Mouse (Mus musculus) large intestine, adult 2 months (tissue): Measurements from ENCODE around the gene Zbtb48. TPM values are rescaled to one million over a fixed set of nuclear protein-coding genes. Genes with fewer than 3 reads are reported as not detected.
A peak's percentile ranks its signal among the peaks of the same experiment; 100 is the strongest.

Experiments
- DNase-seq: peaks from one replicate; pipeline ENCODE4 v3.0.0-alpha.2; 2012; ENCODE audit warnings: low read depth, low spot score
- WGBS: fragments of 180-500 bp; shearing (Covaris S2); methylation state at CpG from one replicate; pipeline ENCODE4 v1.1.7; 2018; 5-methylcytosine and 5-hydroxymethylcytosine counted together
- polyA plus RNA-seq: library from polyadenylated mRNA; depleted of rRNA; stranded (reverse); fragments of >200 nt; gene quantifications from 2 replicates; pipeline ENCODE4 v1.2.3, GENCODE M21; 2012; rRNA removed

Gene Zbtb48
- 12.0 and 15.4 TPM in 2 replicates for polyA plus RNA-seq

GRCm38 (mm10) chr4:152027524-152027923, at the start of gene Zbtb48:
Gene Zbtb48, minus strand, starts transcription at chr4:152027671.
- WGBS = under 1% methylated on average over 35 of the region's 35 CpGs
- DNase-seq = peak; percentile 98

GRCm38 (mm10) chr4:152077191-152077590, 49.7 kb upstream of the Zbtb48 start:
- no peak for DNase-seq
- 88% methylated on average over 9 of the region's 9 CpGs for WGBS

GRCm38 (mm10) chr4:152074548-152074947, 47.1 kb upstream of the Zbtb48 start:
- 86% methylated on average over 9 of the region's 9 CpGs for WGBS
- DNase-seq = no peak

DNA sequence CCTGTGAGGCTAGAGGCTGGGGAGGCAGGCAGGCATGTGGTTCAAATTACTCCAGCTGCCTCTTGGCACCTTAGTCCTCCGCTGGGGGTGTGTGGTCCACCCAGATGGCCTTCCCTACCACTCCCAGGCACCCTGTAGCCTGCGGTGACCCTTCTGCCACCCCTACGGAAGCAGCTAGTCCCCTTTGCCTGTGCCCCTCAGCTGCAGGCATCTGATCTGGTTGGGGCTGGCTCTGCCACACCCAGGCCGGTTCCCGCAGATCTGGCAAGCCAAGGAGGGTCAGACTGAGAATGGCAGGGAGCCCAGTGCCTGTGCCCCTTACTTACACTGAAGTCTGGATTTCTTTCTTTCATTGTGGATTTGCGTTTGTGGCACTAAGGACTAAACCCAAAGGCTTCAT, 46.2 kb upstream of the Zbtb48 start:
- DNase-seq = no peak

DNA sequence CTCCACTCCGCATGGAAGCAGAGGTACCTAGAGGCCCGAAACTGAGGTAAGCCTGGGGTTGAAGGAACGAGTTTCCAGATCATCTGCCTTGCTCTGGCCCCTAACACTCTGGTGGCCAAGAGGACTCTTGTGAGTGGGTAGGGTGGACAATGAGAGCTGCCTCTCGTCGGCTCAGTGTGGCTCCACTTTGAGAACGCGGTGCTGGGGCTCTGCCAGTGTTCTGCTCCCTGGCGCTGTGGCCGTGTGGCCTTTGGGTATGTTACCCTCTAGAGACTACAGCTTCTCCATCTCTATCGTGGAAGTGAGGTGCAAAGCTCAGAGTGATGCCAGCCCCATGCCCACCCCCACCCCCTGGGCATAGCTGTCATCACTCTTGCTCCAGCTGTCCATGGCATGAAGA, 45.2 kb upstream of the Zbtb48 start:
- no peak for DNase-seq
- WGBS = 55% methylated on average over 10 of the region's 10 CpGs

More for the DNA sequence above, 46.2 kb upstream of the Zbtb48 start:
- 71% methylated on average over 6 of the region's 6 CpGs for WGBS

DNA sequence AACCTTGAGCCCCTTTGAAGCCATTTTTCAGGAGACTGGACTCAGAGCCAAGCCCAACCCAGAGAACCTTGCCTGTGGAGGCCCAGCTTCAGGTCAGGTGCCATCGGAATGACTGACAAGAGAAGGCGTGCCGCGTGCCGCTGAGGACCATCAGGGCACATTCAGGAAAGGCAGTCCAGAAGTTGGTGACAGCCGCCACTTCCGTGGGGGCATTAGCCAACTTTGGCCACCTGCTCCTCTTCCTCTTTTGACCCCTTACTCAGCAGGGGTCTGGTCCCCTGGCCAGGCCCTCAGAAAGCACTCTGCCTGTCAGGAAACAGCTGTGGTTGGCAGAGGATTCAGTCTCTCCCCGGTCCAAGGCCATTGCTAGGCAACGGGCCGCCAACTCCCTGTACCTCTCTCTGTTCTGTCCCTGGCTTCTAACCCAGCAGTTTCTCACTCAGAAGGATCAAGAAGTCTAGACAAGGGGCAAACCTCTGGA, 44.7 kb upstream of the Zbtb48 start, which contains the start of gene Plekhg5:
TSS of gene Plekhg5 (plus strand) at position 378 of the 481 bp plus-strand sequence.
- no peak for DNase-seq
- 38% methylated on average over 10 of the region's 10 CpGs for WGBS

DNA sequence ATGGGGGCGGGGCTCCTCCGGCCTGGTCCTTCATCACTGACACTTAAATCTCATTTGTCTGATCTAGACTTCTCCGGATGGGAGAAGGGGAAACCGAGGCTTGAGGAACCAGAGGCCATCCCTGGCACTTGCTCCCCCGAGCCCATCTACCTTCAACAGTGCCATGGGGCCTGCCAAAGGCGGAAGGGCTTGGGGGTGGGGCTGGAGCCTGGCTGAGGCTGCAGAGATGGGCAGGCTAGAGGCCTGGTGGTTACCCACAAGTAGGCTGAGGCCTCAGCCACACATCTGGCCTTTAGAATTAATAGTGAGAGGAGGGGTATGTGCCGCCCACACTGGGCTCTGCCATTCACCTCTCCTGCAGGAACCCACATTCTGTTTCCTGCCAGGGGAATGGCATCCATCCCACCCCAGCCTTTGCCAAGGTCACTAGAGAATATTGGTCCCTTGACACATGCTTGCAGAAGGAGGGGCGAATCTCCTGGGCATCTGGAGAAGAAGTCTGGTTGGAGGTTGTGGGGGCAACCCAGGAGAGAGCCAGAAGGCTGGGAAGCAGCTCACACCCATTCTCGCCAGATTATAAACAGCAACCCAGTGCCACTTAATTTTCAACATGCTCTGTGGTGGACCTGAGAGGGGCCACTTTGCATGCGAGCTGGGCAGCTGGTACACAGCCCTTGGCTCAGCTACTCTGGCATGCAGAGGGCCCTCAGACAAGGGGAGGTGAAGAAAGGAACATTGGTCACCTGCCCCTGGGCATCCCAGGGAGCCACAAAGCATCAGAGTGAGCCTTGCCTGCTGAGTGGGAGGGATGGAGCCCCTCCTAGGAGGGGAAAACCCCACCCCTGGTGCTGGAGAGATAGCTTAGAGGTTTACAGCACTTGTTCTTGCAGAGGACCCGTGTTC, 43.3 kb upstream of the Zbtb48 start:
- WGBS = 75% methylated on average over 11 of the region's 11 CpGs
- no peak for DNase-seq

- no peak for DNase-seq
- WGBS = 86% methylated on average over 3 of the region's 3 CpGs
Observed at GRCm38 (mm10) chr4:152069245-152069644, 41.8 kb upstream of the Zbtb48 start.

DNA sequence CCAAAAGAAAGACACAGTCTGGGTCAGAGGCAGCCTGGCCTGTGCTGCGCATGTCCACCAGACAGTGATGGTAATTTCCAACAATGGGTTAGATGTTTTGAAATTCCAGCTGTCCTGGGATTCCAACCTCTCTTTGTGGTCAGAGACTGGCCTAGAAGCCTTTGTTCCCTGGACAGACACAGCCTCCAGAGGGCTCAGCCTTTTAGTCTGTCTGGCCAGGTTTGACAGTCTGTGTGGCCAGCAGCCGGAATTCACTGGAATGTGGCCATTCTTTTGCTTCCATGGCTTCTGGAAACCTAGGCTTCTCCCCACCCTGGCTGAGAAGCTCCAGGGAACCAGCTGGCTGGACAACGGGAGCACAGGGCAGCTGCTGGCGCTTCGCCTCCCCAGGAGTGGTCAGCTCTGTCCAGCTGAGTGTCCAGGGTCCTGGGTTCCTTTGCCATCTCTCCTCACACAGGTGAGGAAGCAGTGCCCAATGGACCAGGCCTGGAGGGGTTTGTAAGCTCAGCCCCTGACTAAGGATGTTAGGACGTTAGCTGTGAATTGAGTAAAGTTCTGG, 40.8 kb upstream of the Zbtb48 start:
- no peak for DNase-seq
- WGBS = 77% methylated on average over 6 of the region's 6 CpGs

- no peak for DNase-seq
Observed at GRCm38 (mm10) chr4:152067280-152067679, 39.8 kb upstream of the Zbtb48 start.

- 60% methylated on average over 9 of the region's 9 CpGs for WGBS
Observed at GRCm38 (mm10) chr4:152062390-152063110, 35.1 kb upstream of the Zbtb48 start.

DNA sequence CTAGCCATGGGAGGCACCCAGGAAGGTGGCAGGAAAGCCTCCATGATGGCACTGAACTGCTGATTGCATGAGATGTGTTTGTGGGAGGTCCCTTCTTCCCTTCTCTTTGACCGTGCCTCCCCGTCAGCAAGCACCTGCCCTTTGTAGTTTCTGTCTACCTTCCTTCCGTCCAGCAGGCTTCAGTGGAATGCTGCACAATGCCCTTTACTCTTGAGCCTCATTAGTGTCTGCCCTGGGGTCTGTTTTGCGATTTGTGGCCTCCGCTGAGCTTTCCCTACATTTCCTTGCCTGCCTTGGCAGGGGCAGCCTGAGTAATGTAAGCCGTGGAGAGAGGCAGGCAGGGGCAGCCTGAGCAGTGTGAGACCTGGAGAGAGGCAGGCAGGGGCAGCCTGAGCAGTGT, 17.1 kb upstream of the Zbtb48 start:
- 81% methylated on average over 6 of the region's 6 CpGs for WGBS
- DNase-seq = no peak

More at GRCm38 (mm10) chr4:152062390-152063110, 35.1 kb upstream of the Zbtb48 start:
- DNase-seq = no peak

- no peak for DNase-seq
- WGBS = 83% methylated on average over 3 of the region's 3 CpGs
Observed at GRCm38 (mm10) chr4:152043171-152043570, 15.7 kb upstream of the Zbtb48 start.

GRCm38 (mm10) chr4:152041924-152042641, 14.6 kb upstream of the Zbtb48 start:
- WGBS = 94% methylated on average over 22 of the region's 22 CpGs
- no peak for DNase-seq

- no peak for DNase-seq
Observed at GRCm38 (mm10) chr4:152039831-152040310, 12.4 kb upstream of the Zbtb48 start.

GRCm38 (mm10) chr4:152038985-152039830, 11.7 kb upstream of the Zbtb48 start, which contains the start of gene Nol9:
Gene Nol9, plus strand, starts transcription at chr4:152039321.
- DNase-seq = peak; percentile 54
- WGBS = under 1% methylated on average over 86 of the region's 86 CpGs

More at GRCm38 (mm10) chr4:152039831-152040310, 12.4 kb upstream of the Zbtb48 start:
- 1% methylated on average over 25 of the region's 25 CpGs for WGBS

DNA sequence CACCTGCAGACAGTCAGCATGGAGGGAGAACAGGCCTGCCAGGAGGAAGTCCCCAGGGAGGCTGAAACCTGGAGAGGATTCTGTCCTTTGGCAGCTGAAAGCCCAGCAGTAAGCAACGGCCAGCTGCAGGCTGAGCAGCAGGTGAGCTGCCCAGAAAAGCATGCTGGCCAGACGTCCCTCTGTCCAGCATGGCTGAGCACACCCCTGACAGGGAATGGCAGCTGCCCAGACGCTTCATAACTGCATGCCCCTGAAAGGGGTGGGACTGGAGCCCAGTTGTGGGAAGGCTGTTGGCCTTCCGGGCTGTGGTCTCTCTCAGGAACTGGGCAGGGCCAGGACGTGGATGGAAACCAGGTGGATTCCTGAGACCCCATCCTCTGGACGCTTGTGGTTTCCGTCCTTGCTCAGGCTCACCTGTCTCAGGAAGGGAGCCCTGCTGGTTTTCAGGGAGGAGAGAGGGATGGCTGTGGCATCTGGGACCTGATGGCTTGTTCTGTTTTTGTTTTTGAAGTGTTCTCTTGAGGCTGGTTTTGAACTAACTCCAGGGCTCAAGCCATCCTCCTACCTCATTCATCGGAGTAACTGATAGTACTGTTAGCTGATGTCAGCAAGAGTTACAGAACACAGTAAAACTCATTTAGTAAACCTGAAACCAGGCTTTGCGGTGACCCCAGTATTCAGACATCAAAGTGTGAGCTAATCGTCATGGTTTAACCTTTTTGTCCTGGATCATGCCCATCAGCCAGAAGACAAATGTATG, 10.9 kb upstream of the Zbtb48 start, which contains the start of gene Tas1r1:
TSS of gene Tas1r1 (minus strand) at position 344 of the 760 bp plus-strand sequence.
- 45% methylated on average over 10 of the region's 10 CpGs for WGBS
- no peak for DNase-seq
